Mouse (Mus musculus): Measurements from ENCODE around the gene Gpc5. TPM values are rescaled to one million over a fixed set of nuclear protein-coding genes. Genes with fewer than 3 reads are reported as not detected.
"Not testable (repeated sequence)": the region's sequence is repeated elsewhere in the genome, so short reads cannot be mapped to it uniquely, and the experiment has no call there.

The Gpc5 gene
- total RNA-seq (2021): 1.4 and 2.6 TPM in 2 replicates
- long read RNA-seq, experiment 1, partial matches to known transcripts: 0 of 3 reads
- long read RNA-seq, experiment 1, other reads (novel, unspliced or antisense): 3 of 3 reads
- long read RNA-seq, experiment 2: 0 reads

DNA sequence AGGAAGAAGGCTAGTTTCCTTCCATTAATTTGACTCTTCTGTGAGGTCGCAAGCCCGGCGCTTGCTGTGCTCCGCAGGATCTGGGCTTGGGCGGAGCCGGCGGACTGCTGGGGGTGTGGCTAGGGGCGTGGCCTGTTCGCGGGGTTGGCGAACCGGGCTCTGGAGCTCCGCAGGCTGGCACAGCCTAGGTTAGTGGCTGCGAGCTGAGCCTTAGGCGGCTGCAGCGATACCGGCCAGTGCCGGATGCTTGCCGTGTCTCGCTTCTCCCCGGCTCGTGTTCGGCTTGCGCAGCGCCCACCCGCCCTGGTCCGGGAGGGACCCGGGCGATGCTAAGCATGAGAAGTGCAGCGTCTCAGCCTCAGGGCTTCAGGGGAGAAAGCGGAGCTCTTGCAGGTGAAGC lies at the start of gene Gpc5:
Gpc5 (plus strand) TSS at position 135 of the 400 bp plus-strand sequence.
- peak; percentile 94 for DNase-seq

DNA sequence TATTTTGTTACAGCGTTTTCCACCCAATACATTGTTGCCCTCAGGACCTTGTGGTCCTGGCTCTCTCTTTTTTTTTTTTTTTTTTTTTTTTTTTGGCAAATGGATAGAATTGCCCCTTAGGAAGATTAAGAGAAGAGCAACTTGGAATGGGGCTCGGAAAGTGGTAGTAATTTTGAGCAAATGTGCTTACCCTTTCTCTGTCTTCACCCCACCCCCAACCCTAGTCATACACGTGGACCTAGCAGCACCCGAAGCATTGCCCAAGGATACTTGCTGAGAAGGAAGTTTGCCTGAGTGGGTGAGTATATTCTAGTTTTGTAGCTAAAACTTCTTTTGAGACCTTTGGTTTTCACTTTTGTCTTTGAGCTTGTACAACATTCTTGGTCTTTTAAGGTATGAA lies 49.4 kb upstream of the Gpc5 start:
- DNase-seq: peak; percentile 33

DNA sequence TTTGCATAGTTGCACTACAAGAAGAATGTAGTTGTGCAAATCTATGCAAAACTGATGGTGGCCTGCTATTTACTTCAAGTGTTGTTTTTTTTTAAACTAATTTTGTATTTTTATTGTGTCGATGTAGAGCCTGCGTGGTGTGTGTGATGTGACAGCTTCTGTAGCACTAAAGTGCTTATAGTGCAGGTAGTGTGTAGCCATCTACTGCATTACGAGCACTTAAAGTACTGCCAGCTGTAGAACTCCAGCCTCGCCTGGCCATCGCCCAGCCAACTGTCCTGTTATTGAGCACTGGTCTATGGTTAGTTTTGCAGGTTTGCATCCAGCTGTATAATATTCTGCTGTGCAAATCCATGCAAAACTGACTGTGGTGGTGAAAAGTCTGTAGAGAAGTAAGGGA lies 48.0 kb upstream of the Gpc5 start:
- no peak for DNase-seq

DNA sequence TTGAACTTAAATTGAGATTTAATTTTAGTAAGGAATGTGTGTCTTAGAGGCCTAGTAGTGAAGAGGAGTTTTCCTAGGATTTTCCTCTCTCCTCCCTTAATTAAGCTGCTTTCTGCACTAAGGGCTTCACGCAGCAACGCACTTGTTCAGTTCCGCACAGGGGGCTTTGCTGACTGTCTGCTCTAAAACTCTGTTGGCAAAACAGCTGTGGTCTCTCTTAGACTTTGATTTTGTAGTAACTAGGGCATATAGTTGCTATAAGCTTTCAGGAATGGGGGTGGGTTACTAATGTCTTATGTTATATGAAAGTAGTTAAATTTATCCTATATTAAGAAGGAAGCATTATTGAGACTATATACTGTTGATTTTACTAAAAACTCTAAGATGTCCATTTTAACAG lies 46.3 kb upstream of the Gpc5 start:
- no peak for DNase-seq

DNA sequence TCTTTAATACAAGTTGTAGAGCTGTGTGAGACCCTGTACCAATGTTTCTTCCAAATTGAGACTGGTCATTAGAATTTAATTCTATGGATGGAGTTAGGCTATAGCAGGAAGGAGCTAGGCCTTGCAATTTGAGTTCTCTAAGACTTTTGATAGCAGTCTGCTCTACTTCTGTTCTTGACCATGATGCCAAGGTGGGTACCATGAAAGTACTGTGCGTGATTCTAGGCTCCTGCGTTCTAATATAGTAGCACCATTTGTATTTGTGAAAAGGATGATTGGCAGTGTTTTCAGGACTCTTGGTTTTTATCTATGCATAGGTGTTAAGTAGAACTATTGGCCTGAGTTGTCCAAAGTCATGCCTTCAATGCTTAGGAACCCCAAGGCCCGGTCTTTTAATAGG lies 44.7 kb upstream of the Gpc5 start:
- no peak for DNase-seq

DNA sequence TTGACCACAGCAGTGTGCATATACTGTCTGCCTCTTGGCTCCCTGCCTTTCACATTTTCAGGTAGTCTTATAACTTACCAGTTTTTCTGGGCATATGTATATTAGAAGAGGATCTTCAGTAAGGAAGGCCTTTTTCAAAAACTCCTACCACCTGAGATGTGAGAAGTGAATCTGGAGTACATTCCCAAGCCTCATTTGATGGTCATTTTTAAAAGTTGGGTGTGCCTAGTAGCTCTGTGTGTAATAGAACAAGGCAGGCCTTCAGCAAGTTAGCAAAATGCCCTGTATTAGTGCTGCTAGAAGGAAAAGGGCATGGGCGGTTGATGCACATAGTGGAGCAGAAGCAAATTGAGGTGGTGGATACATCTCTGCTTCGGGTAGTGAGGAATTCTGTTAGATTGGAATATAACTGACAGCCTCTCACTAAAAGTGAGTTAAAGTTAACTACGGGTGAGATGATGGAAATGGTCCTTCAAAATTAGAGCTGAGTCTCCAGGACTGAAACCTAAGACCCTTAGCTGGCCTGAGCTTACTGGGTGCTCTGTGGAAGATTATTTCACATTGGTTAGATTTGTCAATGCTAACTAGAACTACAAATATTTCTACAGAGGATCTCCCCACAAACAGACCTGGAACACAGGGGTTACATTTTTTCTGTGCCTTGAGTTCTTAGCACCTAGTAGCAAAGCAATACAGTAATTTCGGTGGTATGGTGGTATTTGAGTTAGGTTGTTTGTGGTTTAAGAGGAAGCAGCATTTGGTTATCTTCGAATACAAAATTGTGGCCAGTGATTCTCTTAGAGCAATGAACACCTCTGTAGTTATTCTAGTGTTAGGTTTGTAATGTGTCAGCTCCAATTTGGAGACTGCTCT lies 43.8 kb upstream of the Gpc5 start:
- no peak for DNase-seq

DNA sequence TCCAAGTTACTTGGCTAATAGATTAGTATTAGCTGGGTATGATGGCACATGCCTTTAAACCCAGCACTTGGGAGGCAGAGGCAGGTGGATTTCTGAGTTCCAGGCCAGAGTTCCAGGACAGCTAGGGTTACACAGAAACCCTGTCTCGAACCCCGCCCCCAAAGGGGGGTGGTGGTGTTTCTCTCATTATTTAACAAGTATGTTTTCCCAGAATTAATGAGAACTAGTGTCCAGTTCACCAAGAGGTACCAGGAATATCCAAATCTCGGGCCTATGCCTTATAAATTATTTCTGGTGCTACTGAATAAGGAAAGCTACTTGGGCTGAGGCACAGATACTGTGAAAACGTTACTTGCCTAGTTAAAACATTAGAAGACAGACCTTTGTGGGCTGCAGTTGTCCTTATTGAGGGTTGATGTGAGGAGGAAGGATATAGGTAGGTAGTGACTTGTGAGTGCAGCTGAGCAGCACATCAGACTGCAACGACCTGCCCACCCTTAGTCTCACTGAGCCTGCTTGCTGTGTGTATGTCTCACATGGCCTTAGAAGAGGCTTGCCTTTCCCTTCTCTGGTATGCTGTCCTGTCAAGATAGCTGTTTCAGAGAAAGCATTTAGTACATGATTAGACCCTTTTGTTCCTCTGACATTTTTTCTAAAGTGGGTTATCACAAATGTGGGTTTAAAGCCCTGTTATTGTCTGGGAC lies 43.0 kb upstream of the Gpc5 start:
- DNase-seq: no peak

DNA sequence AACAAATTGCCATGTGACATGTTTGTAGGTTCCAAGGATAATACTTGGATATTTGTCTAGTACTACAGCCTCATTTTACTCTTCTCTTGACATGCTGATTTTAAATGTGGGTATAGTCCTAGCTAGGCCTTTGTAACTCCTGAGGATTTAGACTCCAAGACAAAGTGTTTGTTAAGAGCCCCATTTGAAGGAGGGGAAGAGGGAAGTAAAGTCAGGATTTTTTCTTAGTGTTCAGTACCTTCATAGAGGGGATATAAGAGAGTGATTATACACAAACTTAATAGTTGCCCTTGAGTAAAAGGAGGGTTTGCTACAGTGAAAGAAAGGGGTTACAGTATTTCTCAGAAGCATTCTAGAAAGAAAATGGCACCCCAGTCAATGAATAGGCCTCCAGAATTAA lies 42.2 kb upstream of the Gpc5 start:
- no peak for DNase-seq

DNA sequence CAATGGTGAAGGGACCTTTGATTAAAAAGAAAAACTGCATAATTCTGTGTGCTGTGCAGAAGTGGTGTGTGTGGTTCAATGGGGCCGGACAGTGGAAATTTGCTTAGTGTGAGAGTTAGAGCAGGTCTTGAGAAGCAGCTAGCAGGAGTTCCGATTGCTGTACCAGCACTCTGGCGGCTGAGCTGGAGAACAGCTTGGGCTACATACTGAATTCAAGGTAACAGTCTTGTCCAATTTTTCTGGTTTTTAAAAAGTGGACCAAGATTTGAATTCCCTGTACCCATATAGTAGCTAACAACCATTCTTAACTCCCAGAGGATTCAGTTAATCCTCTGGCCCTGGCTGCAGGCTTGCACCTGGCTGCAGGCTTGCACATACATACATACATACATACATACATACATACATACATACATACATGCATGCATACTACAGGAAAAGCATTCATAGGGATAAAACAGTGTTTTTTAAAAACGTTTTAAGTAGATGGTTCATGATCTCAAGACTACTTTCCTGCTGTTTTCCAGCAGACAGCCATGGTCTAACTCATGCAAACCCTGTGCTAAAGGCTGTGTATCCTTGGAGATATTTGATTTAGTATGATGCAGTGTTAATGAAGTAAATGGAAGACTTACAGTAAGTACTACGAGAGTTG lies 40.8 kb upstream of the Gpc5 start:
- DNase-seq: no peak

DNA sequence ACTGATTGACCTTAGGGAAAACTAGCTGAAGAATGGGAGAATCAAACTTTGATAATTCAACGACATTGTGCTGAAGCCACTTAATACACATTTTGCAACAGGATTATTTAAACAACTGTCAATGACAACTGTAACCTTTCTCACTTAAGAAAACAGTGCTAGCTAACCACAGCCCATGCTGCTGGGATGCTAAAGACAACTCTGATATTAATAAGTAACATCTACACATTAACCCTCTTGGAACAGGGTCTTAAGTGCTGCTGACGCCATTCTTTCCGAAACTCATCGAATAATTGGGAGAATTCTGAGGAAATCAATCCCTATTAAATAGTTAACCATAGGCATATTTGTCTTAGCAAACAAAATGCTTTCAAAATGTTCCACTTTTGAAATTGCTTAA lies 39.6 kb upstream of the Gpc5 start:
- DNase-seq: no peak

DNA sequence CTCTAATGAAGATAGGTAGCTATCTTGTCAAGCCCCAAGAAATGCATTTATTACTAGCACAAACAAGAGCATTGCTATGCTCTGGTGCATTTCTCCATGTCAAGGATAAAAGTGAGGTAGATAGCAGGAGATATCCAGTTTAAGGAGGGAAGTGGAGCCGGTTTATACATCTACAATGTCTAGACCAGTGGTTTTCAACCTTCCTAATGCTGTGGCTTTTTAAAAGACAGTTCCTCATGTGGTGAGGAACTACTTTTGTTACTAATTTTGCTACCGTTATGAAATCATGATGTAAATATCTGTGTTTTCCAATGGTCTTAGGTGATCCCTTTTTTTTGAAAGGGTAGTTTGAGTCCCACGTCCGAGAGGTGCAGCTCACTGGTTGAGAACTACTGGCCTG lies 37.8 kb upstream of the Gpc5 start:
- DNase-seq: no peak

DNA sequence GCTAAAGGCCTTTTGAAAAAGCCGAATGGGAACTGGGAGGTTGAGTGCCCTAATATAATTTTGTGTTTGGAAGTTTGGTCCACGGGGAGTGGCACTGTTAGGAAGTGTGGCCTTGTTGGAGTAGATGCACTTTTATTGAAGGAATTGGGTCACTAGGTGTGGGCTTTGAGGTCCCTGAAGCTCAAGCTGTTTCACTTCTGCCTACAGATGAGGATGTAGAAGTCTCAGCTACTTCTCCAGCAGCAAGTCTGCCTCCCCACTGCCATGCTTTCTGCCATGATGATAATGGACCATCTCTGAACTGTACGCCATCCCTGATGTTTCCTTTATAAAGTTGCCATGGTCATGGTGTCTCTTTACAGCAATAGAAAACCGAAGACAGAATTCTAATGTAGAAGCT lies 34.5 kb upstream of the Gpc5 start:
- no peak for DNase-seq

DNA sequence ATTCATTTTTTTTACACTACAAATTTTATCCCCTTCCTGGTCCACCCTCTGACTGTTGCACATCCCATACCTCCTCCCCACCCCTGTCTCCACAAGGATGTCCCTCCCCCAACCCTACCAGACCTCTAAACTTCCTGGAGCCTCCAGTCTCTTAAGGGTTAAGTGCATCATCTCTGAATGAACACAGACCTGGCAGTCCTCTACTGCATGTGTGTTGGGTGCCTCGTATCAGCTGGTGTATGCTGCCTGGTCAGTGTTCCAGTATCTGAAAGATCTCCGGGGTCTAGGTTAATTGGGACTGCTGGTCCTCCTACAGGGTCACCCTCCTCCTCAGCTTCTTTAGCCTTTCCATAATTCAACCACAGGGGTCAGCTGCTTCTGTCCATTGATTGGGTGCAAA lies 25.9 kb upstream of the Gpc5 start:
- DNase-seq: not testable (repeated sequence)

DNA sequence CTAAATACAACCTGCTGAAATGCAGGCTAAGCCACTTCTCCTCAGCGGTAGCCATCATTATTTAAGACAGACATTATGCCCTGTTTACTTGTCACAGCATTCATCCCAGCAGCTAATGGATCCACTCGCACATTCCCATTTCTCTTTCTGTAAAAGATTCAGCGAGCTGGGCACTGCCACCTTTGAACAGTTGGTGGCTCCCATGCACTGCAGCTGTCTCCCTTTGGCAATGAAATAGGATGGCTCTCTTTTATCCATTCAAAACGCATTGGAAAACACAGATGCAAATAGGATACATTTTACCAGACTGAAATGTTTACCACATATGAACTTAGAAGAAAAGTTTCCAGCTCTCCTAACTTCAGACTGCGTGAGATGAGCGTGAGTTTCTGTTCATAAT lies 21.5 kb upstream of the Gpc5 start:
- peak; percentile 42 for DNase-seq

DNA sequence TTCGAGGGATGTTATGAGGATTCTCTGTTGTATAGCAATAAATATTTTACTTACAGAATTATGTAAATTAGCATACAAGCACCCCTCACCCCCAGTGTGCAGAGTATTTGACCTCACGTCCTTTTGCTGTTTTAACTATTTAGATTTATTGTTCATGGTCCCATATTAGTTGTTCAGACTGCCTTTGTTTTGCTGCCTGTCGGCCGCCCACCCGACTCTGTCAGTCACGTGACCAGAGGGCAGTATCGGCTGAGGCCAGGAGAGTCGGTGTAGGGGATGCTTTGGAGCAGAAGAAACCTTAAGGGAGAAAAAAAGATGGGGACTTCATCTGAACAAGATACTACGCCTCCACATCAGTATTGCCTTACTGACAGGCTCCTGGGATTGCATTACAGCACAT lies 14.7 kb upstream of the Gpc5 start:
- no peak for DNase-seq

DNA sequence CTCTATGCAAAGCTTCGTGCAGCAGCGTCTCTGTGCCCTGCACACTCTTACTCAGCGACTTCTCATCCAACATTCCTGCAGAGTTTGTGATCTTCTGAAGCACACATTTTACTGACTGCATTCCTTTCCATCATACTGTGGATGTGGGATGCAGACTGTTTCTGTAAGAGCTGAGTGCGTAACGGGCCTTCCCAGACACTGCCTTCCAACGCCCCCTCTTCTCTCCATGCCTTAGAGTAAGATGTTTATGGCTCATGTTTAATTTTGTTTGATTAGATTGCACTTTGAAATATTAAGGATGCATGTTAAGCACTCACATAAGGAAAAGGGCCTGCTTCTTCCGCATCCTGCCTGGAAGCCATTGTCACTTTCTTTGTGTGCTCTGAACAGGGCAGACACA lies 14.0 kb upstream of the Gpc5 start:
- DNase-seq: no peak

DNA sequence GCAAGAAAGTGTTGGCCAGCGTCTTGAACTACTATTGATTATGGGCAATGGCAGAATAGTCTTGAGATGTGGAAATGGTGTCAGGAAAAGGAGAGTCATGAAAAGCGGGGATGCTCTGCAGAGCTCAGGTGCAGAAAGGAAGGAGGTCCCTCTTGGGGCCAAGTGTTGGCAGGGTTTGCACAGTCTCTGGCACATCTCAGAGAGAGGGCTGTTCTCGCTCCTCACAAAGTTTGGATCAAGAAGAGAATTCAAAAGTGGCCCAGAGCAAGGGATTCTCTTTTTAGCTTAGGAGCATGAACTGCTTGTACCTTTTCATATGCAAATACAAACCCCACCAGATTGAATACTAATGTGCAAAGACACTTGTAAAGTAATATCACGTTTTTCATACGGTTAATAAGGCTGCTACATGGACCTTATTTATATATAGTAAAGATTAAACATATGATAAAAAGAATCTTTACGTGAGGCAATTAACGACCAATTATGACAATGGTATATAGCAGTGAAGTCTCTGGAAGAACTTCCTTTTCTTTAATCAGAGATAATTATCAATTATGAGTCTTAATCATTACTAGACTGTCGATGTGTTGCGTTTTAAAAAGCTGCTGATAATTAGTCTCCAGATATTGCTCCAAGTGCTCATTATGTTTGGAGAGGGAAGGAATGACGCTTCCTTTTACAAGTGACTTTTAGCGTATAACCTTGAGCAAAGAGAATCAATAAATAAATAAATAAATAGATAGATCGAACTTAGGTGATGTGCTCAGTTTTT lies 10.1 kb upstream of the Gpc5 start:
- DNase-seq: no peak

DNA sequence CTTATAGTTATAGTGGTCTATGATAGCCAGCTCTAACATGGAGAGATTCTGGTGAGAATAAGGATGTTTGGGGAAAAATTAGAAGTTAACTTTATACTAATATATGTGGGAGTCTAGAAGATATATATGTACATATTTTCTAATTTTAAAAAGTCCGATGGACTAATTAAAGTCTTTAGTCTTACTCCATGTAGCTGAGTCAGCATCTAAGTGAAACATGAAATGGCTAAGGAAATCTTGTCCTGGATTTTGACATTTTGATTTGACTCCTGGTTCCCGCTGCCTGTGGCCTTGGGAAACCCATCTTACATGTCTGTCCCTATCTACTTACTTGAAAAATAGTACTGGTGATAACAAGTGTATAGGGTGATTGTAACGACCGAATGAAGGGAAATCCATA lies 1.5 kb upstream of the Gpc5 start:
- DNase-seq: no peak

DNA sequence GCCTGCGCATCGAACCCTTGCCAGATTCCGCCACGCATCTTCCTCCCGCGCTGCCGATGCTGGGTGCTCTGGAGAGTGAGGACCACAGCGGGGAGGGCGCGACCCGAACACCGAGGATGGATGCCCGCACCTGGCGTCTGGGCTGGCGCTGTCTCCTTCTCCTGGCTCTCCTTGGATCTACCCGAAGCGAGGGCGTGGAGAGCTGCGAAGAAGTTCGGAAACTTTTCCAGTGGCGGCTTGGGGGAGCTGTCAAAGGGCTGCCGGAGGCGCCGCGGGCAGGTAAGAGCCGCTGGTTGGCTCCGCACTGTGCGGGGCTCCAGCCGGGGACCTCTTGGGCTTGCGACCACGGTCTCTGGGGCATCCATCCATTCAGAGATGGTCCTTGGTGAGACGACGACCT lies 495 bp downstream of the Gpc5 start:
- DNase-seq: peak; percentile 8

DNA sequence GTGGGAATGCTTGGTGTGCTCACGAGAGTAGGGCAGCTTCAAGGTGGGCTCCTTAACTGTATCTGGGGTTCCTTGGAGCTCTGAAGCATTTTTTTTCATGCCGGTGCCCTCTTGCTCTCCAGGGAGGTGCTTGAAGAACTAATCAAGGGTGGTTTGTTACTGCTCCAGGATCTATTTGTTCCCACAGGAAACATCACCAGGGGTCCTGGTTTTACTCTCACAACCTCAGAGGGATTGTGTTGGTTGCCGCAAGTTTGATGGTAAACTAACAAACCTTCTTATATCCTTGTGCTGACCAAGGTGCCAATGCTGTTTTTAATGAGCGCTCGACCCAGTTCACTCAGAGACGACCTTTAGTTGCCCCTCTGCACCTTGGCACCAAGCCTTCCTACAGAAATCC lies 937 bp downstream of the Gpc5 start:
- DNase-seq: no peak

DNA sequence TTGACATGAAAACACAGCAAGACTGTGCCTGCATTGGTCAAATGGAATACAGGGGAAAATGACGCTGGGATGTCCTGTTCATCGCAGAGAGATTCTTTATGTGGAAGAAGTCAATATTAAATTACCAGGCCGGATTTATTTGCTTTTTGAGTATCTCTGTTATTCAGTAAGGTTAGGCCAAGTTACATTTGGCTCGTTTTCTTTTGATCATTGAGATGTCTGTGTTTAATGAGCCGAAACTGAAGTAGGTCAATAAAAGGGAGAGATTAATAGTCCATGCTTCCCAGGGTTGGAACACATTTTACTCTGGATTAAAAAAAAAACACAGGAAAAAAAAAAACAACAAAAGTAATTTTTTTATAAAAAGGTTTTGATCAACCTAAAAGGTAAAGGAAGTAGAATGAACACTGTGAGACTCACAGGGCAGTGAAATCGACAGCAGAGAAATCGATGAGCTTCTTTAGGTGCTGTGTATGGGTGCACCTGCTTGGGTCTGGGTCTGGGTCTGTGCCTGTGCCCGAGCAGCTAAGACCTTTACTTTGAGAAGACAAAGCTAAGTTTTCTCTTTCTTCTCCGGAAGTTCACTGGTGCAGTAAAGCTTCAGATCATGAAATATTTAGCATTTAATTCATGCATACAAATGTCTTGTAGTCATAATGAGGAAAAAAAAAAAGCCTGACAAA lies 8.7 kb downstream of the Gpc5 start:
- no peak for DNase-seq

DNA sequence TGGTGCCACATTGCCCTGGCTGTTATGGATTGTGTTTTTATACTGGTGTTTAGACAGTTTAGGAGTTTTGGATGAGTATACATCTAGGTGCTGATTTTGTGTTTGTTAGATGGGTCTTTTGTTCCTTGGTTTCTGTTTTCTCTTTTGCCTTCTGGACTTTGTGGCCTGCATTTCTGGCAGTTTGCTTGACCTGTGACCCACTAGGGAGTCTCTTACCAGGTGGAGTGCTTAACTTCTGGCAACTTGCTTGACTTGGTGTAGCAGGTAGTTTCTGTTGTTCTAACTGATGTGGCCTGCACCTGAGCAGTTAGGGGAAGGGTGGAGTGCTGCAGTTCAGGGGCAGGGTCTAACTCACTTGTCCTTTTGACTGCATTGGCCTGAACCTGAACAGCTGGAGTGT lies 14.3 kb downstream of the Gpc5 start:
- no peak for DNase-seq

Measured in adrenal gland, postnatal 14 days (tissue).